Mouse (Mus musculus) granulocyte monocyte progenitor cell, adult 5-6 weeks (primary cell): Measurements from ENCODE around the gene Rsbn1. TPM values are rescaled to one million over a fixed set of nuclear protein-coding genes. Genes with fewer than 3 reads are reported as not detected.

Experiments
- ATAC-seq: replicated peaks from 2 replicates; pipeline ENCODE4 v1.8.0; 2016; ENCODE audit warnings: mild to moderate bottlenecking, moderate TSS enrichment, inconsistent platforms; ENCODE audit not compliant: poor library complexity, severe bottlenecking
- total RNA-seq, 2 experiments: library from RNA; stranded (forward) in 1 of 2; stranded (reverse) in 1 of 2; fragments of 200-712, 200-1000 nt in 1 of 2; fragments of >200 nt in 1 of 2; fragmentation: Nextera tagmentation in 1 of 2; gene quantifications; 2 replicates each; pipeline ENCODE4 v1.2.3; 2014 to 2017

The Rsbn1 gene
- total RNA-seq (2014; fragmentation: Nextera tagmentation), result 30.6 and 37.7 TPM in 2 replicates
- total RNA-seq (2017), result 59.6 and 63.9 TPM in 2 replicates

GRCm38 (mm10) chr3:103914010-103914669, at the start of gene Rsbn1:
Gene Rsbn1, plus strand, starts transcription at chr3:103914120.
- ATAC-seq, result peak; percentile 85

DNA sequence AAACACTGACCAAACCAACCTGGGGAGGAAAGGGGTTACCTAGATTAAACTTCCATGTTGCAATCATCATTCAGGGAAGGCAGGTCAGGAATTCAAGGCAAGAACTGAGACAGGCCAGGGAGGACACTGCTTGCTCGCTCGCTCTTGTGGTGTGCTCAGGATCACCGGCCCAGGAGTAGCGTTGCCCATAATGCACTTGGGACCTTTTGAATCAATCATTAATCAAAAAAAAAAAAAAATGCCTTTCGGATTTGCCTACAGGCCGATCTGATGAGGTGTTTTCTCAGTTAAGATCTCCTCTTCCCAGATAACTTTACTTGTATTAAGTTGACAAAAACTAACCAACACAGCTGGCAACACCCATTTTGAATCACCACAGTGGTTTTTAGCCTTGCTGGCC, 49.7 kb upstream of the Rsbn1 start:
- no peak for ATAC-seq

DNA sequence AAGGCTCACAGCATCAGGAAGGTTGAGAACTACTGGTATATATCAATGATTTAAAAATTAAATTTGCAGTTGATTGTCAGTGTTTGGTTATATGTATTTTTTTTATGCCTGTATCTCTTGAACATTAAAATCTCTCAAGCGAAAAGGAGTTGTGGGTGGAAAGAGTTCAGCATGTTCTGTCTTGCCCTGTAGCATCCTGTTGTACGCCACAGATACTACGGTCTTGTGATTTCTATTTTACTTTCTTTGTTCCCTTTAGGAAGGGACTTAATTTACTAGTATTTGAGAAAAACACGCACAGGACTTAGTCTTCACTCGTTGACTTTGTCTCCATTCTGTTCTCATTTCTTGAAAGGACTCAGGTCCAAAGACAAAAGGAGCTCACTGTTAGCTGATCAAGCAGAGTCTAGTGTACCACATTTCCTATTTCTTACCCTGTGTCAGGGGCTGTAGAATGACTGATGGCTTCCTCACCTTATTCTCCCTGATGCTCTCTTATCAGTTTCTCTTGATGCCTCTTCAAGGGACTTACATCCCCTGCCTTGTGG, 46.4 kb upstream of the Rsbn1 start:
- ATAC-seq, result no peak

- ATAC-seq, result no peak
Observed at GRCm38 (mm10) chr3:103868008-103868407, 45.9 kb upstream of the Rsbn1 start.

- ATAC-seq, result peak; percentile 96
Observed at GRCm38 (mm10) chr3:103872663-103873098, 41.2 kb upstream of the Rsbn1 start.

- ATAC-seq, result peak; percentile 46
Observed at GRCm38 (mm10) chr3:103874329-103874728, 39.6 kb upstream of the Rsbn1 start.

DNA sequence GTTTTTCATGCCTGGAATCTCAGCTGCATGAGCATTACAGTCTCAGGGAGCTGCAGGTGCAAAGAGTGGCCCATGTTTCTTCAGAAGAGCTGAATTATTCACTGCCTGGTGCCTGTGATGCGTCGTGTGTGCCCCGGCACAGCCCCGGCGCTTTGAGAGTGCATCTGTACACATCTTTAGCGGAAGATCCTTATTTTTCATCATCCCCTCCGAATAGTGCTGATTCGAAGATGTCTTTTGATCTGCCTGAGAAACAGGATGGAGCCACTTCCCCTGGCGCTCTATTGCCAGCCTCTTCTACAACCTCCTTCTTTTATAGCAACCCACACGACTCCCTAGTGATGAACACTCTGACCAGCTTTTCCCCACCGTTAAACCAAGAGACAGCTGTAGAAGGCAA, 28.0 kb upstream of the Rsbn1 start:
- ATAC-seq, result no peak

DNA sequence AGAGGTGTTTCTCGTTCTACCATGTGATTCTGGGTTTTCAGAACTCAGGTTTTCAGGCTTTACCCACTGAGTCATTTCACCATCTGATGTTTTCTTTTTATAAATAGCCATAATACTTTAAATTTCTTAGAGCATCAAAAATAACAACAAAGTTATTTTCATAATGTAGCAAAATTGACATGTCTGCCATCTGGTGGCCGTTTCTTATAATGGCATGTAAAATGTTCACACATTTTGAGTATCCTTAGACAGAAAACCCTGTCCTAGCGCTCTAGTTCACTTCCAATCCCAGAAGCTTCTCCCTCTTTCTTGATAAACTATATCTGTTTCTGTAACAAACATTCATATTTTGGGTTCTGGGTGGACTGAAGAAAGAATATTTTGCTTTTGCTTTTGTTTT, 26.3 kb upstream of the Rsbn1 start:
- peak; percentile 50; the same call in 1 of the 2 replicates for ATAC-seq

- ATAC-seq, result no peak
Observed at GRCm38 (mm10) chr3:103893374-103893773, 20.5 kb upstream of the Rsbn1 start.

GRCm38 (mm10) chr3:103904705-103905104, 9.2 kb upstream of the Rsbn1 start:
- peak; percentile 56 for ATAC-seq

DNA sequence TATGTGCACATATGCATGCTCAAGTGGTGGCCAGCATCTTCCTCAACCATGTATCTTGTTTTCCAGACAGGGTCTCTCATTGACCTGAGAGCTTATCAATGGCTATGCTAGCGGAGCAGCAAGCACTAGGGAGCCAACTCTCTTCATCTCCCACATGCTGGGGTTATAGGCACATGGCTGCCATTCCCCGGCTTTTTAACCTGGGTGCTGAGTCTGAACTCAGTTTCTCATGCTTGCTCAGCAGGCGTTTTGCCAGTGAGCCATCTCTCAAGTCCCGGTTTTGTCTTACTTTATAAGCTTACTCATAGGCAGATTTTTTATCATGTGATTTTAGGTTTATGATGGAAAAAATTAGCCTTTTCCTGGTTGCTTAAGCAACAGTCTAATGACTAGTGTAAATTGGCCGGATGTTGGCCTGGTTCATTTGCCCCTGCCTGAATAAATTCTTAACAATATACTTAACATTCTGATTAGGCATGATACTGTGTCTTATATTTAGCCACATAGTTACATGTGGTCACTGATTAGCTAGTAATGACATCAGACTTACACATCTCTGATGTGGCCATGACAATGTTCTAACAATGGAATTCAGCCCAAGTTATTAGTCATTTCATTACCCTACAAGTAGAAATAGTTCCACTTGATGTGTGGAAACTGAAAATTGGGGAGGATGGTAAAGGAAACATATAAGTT, 6.4 kb upstream of the Rsbn1 start:
- ATAC-seq, result no peak

GRCm38 (mm10) chr3:103908781-103909180, 5.1 kb upstream of the Rsbn1 start:
- no peak for ATAC-seq

DNA sequence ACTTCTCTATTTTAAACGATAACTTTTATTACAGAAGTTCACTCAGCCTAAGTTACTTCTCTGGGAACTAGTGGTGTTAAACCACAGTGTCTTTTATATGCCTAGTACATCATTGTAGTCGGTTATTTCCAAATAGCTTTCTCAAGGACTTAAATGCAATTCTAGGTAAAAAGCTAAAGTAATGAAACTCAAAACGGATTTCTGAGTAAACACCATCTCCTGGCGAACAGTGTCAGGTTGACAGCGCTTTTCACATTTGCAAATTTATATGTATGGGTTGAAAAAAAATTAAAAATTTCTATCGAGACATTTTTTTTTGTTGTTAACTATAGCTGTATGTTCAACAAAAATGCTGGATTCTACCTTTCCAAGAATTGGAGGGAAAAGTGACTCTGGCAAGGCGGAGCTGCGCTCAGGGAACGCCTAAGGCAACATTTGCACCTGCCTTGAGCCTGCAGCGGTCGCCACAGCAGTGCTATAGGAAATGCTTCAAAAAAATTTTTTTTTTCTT, 414 bp upstream of the Rsbn1 start:
- peak; percentile 41 for ATAC-seq

DNA sequence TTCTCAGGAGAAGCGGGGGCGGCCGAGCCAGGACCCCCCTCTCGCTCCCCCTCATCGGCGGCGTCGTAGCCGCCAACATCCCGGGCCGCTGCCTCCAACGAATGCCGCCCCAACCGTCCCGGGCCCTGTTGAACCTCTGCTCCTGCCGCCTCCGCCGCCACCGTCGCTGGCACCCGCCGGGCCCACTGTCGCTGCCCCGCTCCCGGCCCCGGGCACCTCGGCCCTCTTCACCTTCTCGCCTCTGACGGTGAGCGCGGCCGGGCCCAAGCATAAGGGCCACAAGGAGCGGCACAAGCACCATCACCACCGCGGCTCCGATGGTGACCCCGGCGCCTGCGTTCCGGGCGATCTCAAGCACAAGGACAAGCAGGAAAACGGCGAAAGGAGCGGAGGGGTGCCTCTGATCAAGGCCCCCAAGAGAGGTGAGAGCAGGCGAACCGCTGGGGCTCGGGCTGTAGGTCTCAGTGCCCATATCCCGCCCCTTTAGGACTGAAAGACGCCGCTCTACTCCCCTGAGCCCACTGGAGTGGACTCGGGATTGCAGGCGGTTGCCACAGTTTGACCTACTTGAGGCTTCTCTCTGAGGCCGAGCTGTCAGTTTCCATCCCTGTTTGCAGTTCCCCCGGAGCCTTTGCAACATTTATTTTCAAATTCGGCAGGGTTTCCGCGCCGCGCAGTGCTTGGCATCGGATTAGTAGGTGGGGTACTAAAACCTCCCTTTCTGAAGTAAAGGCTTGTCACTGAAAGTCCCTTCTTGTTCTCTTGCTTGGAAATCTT, 1.0 kb downstream of the Rsbn1 start:
- ATAC-seq, result no peak; the same call in 1 of the 2 replicates

DNA sequence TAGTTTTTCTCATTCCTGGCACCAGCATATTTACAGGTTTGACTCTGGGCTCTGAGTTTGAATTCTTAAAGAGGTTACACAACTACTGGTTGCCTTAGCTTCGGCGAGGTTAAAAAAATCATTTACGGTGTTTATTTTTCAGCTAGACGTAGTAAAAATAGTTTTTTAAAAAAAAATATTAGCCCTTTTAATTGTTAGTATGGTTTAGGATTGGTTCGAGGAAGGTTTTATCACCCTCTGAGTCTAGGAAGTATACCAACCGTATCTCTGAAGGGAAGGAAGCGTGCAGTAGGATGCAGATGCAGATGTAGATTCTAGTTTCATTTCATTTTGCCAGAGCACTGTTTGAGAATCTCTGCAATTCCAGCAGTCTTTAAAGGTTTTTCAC, 1.6 kb downstream of the Rsbn1 start:
- ATAC-seq, result no peak

DNA sequence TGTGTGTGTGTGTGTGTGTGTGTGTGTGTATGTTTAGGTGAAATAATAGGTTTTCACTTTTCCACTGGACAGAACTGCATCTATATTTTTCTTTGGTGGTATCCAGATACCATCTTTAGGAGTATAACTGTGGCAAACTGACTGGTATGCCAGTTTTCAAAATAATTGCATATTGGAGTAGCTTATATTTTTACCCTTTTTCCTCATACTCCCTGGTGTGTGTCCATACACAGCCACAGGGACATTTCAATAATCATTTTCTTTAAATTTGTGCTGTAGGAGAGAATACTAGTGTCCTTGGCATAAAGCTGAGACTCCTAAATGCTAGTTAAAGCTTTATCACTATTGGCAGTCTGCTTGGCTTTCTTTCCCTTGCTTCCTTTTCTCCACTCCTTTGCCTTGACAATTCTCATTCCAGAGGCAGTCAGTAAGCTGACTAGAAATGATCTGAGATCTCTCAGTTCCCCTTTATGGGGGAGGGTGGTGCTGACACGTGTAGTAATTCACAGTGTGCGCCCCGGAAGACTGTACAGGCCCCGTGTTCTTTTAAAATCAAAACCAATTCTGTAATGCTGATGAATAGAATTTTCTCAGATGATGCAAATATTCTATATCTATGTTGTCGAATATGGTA, 2.4 kb downstream of the Rsbn1 start:
- peak; percentile 30 for ATAC-seq

GRCm38 (mm10) chr3:103916839-103917237, 2.9 kb downstream of the Rsbn1 start:
- no peak for ATAC-seq

- ATAC-seq, result no peak
Observed at GRCm38 (mm10) chr3:103920094-103920493, 6.2 kb downstream of the Rsbn1 start.

GRCm38 (mm10) chr3:103925302-103925701, 11.4 kb downstream of the Rsbn1 start:
- no peak for ATAC-seq

DNA sequence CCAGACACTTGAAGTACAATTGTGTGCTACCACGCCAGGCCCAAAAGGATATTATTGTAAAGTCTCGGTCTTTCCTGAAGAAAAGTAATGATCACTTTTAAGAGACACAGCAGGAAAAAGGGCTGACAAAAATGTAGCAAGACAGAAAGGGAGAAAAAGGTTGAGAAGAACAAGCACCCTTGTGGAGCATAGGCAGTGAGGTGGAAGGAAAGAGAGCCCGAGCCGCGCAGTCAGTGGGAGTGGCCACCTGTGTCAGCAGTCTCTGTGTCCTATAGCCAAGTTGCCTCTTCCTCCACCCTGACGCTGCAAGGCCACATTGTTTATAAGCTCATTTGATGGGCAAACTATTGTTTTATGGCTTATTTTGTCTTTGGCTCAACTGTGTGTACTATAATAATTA, 13.6 kb downstream of the Rsbn1 start:
- peak; percentile 92 for ATAC-seq
